Mouse (Mus musculus): ENCODE measurements around the gene Apobec1.
"Not testable (repeated sequence)": the region's sequence is repeated elsewhere in the genome, so short reads cannot be mapped to it uniquely, and the experiment has no call there.

Apobec1 gene

GRCm38 (mm10) chr6:122602242-122602991 lies at the start of gene Apobec1:
Gene Apobec1 (minus strand): TSS chr6:122602444.
- peak; percentile 44 for DNase-seq (ENCODE audit: low read depth, low spot score)

- no peak for DNase-seq (ENCODE audit: low read depth, low spot score)
These were observed 48.2 kb upstream of the Apobec1 start for GRCm38 (mm10) chr6:122650398-122650980.

DNA sequence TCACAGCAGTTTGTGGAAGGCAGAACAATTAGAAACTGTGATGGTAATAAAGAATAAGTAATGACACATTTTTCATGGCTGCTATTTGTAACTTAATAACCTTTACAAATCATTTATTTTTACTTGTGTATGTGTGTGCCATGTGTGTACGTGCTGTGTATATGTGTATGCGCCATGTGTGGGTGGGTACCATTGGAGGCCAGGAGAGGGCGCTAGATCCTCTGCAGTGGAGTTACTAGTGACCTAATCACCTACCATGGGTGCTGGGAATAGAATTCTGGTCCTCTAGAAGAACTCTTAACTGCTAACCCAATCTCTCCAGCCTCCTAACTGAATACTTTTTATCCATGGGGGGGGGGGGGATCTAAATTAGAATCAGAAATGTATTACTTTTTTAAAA lies 47.7 kb upstream of the Apobec1 start:
- DNase-seq (ENCODE audit: low read depth, low spot score) = no peak

DNA sequence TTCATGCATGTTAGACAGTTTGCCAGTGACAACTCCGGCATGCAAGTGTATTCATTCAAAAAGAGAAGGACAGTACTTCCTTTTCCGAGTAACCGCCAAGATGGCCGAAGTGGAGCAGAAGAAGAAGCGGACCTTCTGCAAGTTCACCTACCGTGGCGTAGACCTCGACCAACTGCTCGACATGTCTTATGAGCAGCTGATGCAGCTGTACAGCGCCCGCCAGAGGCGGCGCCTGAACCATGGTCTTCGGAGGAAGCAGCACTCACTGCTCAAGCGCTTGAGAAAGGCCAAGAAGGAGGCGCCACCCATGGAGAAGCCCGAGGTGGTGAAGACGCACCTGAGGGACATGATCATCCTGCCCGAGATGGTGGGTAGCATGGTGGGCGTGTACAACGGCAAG lies 42.0 kb upstream of the Apobec1 start:
- DNase-seq (ENCODE audit: low read depth, low spot score) = not testable (repeated sequence)

- DNase-seq (ENCODE audit: low read depth, low spot score) = not testable (repeated sequence)
These were observed 35.3 kb upstream of the Apobec1 start for GRCm38 (mm10) chr6:122637566-122637965.

DNA sequence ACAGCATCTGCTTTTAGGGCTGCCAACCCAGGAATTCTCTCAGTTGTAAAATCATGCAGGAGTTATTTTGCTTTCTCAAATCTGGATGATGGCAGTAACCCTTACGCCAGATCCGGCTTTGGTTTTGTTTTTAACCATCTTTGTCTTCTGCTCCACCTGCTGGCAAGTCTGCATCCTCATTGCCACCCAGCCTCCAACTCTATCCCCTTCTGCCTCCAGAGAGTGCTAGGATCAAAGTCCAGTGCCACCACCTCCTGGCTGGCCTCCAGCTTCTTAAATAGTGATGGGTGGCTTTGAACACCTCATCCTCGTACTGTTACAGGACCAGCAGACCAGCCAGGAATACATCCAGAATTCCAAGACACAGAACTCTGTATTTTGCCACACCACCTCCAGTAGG lies 34.4 kb upstream of the Apobec1 start:
- no peak for DNase-seq (ENCODE audit: low read depth, low spot score)

- DNase-seq (ENCODE audit: low read depth, low spot score) = no peak
These were observed 33.1 kb upstream of the Apobec1 start for GRCm38 (mm10) chr6:122635315-122635714.

GRCm38 (mm10) chr6:122633411-122633810 lies 31.2 kb upstream of the Apobec1 start:
- no peak for DNase-seq (ENCODE audit: low read depth, low spot score)

DNA sequence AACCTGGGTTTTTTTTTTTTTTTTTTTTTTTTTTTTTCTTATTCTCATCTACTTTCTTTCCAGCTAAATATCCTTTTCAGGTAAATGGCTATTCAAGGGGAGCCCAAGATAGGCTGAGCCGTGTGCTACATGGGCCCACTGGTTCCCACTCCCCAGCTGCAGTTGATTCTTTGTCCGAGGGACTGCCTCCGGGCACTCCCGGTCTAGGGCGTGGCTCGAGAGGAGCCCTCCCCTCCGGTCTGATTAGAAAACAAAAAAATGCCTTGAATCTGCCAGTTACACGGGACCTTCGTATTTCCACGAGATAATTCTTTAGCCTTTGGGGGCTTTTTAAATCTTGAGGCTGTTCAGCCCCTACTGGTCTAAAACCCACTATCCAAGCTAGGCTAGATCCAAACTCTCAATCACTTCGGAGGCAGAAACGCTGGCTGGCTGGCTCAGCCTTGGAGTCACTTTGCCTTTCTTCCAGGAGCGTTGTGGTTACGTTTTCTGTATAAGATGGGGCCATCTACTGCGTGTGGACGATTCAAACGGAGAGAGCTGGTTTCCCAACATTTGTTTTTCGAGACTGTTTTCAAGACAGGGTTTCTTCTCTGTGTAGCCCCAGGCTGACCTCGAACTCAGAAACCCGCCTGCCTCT lies 25.3 kb upstream of the Apobec1 start:
- no peak for DNase-seq (ENCODE audit: low read depth, low spot score)

DNA sequence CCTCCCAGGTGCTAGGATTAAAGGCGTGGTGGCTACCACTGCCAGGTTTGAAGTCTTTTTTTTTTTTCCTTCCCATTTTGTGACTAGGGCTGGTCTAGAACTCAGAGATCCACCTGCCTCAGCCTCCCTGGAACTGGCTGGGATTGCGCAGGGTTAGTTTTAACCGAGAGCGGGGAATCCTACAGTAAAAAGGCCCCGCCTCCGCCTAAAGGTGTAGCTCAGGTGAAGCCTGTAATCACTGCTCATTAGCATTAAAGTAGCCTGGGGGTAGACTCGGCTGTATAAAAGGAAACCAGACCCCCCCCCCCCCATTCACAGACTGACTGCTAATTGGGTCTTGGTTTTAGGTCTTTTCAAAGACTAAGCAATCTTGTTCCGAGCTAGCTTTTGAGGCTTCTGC lies 23.9 kb upstream of the Apobec1 start, which contains the start of gene Dppa3:
TSS of gene Dppa3 (plus strand) at position 301 of the 400 bp plus-strand sequence.
- no peak for DNase-seq (ENCODE audit: low read depth, low spot score)

DNA sequence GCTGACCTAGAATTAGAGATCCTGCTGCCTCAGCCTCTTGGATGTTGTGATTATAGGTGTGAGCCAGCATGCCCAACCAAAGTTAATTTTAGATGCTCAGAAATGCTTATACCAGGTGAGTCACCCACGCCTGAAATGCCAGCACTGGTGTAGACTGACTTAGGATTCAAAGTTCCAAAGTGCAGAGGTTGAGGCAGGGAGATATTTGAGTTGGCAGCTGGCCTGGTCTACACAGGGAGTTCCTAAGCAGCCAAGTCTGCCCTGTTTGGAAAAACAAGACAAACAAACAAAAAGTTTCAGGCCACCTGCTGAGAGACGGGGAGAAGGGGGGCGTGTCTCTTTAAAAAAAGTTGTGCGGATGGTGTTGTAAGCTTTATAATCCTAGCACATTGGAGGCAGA lies 22.9 kb upstream of the Apobec1 start:
- DNase-seq (ENCODE audit: low read depth, low spot score) = no peak

DNA sequence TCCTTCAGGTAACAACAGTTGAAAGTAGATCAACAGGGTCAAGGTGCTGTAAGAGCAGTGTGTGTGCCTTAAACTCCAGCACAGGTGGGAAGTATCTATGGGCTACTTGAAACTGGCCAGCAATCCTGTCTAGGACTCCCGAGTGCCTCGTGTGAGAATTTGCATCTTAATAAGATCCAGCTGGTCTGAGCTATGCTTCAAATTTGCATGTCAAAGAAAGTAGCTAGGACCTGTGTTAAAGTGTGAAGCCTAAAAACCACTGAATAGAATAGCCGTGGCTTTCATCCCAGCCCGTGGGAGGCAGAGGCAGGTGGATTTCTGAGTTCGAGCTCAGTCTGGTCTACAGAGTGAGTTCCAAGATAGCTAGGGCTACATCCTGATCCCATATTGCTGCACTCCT lies 22.2 kb upstream of the Apobec1 start:
- no peak for DNase-seq (ENCODE audit: low read depth, low spot score)

GRCm38 (mm10) chr6:122621066-122621465 lies 18.8 kb upstream of the Apobec1 start:
- DNase-seq (ENCODE audit: low read depth, low spot score) = no peak

DNA sequence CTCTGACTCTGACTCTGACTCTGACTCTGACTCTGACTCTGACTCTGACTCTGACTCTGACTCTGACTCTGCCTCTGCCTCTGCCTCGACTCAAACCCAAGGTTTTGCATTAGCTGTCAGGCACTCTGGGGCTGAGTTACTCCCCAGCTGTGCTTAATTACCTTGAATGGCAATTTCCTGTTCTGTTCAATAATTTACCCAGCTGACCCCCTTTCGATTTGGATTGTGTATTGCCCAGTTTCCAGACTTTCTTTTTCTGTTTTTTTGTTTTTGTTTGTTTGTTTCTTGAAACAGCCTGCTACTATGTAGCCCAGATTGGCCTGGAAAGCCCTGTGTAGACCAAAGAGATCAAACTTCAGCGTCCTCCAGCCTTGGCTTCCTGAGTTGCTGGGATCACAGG lies 13.8 kb upstream of the Apobec1 start:
- no peak for DNase-seq (ENCODE audit: low read depth, low spot score)

GRCm38 (mm10) chr6:122614047-122614446 lies 11.8 kb upstream of the Apobec1 start:
- no peak for DNase-seq (ENCODE audit: low read depth, low spot score)

DNA sequence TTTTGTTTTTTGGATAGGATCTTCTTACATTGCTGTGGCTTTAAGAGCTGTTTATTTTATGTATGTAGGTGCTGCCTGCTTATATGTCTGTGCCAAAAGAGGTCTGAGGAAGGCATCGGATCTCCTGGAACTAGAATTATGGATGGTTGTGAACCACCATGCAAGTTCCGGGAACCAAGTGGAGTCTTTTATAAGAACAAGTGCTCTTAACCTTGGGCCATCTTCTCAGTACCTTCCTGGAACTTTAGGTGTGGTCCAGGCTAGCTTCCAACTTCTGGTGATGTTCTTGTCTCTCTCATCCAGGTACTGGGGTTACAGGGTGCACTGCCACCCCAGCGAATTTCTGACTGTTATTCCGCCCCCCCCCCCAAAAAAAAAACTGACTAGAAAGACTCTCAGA lies 10.2 kb upstream of the Apobec1 start:
- no peak for DNase-seq (ENCODE audit: low read depth, low spot score)

- DNase-seq (ENCODE audit: low read depth, low spot score) = no peak
These were observed 7.5 kb upstream of the Apobec1 start, which contains the start of gene Gdf3 for GRCm38 (mm10) chr6:122609771-122610170. Gene Gdf3 (minus strand): TSS chr6:122610087.

GRCm38 (mm10) chr6:122609377-122609728 lies 7.1 kb upstream of the Apobec1 start:
- no peak for DNase-seq (ENCODE audit: low read depth, low spot score)

- no peak for DNase-seq (ENCODE audit: low read depth, low spot score)
These were observed 6.5 kb upstream of the Apobec1 start for GRCm38 (mm10) chr6:122608434-122609376.

DNA sequence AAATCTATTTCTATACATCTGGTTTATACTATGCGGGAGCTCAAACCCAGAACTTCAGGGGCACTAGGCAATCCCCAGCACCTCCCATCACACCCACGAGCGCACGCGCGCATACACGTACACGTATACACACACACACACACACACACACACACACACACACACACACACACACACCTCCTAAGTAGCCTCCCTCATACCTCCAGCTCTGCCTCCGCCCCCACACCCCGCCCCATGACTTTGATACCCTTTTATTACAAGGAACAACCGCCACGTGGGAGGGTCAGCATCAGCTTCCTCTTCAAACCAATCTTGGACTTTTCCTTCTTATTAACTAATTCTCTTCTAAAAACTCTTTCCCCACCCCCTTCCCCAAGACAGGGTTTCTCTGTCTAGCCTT lies 5.5 kb upstream of the Apobec1 start:
- DNase-seq (ENCODE audit: low read depth, low spot score) = no peak

GRCm38 (mm10) chr6:122606661-122607060 lies 4.4 kb upstream of the Apobec1 start:
- DNase-seq (ENCODE audit: low read depth, low spot score) = no peak

DNA sequence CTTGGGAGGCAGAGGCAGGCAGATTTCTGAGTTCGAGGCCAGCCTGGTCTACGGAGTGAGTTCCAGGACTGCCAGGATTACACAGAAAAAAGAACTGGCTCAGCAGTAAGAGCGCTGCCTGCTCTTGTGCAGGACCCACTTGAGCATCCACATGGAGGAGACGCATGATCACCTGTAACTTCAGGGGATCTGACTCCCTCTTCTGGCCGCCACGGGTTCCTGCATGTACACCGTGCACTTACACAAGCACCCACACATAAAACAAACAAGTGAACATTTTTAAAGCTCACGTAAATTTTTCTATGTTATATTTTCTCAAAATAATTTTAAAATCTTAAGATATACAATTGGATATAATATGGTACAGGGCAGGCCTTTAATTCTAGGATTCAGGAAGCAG lies 3.2 kb upstream of the Apobec1 start:
- DNase-seq (ENCODE audit: low read depth, low spot score) = no peak
